Mouse (Mus musculus) embryonic fibroblast, embryonic 13.5 days (primary cell): ENCODE results near the gene Il34. TPM values are rescaled to one million over a fixed set of nuclear protein-coding genes. Genes with fewer than 3 reads are reported as not detected.

Source experiments
- H3K27ac ChIP-seq: 2 replicates; pipeline ENCODE4 v1.5.1; 2012; ENCODE audit warnings: low read length, control low read depth, inconsistent platforms; ENCODE audit not compliant: insufficient read depth
- H3K4me1 ChIP-seq: 2 replicates; pipeline ENCODE4 v1.6.1; 2011; ENCODE audit warnings: low read length; ENCODE audit not compliant: control insufficient read depth, insufficient read depth
- H3K4me3 ChIP-seq: 2 replicates; pipeline ENCODE4 v1.5.1; 2011; ENCODE audit warnings: mild to moderate bottlenecking, control low read depth, low read length; ENCODE audit not compliant: insufficient read depth
- CTCF ChIP-seq: IDR thresholded peaks from 2 replicates; pipeline ENCODE4 v1.5.1; 2011; ENCODE audit warnings: mild to moderate bottlenecking, control low read depth, low read length, moderate library complexity, borderline replicate concordance; ENCODE audit not compliant: insufficient read depth
- POLR2A ChIP-seq: IDR thresholded peaks from 2 replicates; pipeline ENCODE4 v1.6.1; 2011; ENCODE audit warnings: low read depth, mild to moderate bottlenecking, control low read depth, low read length, moderate library complexity
- polyA plus RNA-seq: library from polyadenylated mRNA; stranded (reverse); fragments of >200 nt; gene quantifications from 2 replicates; pipeline ENCODE4 v1.2.4, GENCODE M21; 2011; ENCODE audit warnings: low read depth; ENCODE audit not compliant: missing spikeins, insufficient read length

Gene Il34
- polyA plus RNA-seq, 1 experiment, result 2.7 TPM

DNA sequence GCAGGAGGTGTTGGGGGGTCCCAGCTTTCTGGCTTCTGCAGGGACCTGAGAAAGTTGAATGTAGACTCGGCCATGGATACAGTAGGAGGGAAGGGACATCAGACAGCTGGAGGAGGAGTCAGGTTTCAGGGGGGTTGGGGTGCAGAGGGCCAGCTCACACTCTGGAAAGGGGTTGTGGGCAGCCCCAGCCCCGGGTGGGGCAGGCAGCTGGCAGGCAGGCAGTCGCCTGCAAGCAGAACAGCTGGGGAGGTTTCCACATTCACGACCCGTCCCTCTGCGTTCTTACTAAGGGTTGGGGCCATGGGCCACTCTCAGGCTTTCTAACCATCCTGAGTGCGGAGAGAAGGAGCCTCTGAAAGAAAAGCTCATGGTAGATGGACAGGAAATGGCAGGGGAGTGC is 88.6 kb downstream of the Il34 start:
- Histone ChIP-seq H3K4me1 (peaks cover 5% of the 10 kb centered on the region; the same call in 1 of the 2 replicates), H3K27ac (peak overlapping the region; percentile 90), H3K4me3 (no peak overlapping the region)
- TF ChIP-seq POLR2A (no peak), CTCF (no peak)

DNA sequence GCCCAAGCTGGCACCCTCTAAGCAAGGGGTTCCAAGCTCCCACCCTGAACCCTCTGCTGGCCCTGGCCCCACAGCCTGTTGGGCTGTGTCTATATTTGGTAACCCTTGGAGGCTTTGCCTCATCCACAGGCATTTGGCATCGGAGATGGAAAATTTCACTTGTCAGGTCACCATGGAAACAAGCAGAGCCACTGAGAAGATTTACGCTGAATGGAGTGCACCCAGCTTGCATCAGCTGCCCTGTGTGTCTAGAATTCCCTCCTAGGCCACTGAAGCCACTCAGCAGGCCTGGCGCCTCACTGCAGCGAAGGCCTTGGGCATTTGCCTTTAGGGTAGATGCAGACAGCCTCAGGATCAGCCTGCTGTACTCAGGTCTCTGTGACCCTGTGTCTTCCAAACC is 89.6 kb downstream of the Il34 start:
- TF ChIP-seq POLR2A (no peak; the same call in 1 of the 2 replicates), CTCF (no peak)
- peak overlapping the region; percentile 91 for H3K27ac ChIP-seq
- no peak overlapping the region for H3K4me3 ChIP-seq
- peaks cover 5% of the 10 kb centered on the region; the same call in 1 of the 2 replicates for H3K4me1 ChIP-seq

DNA sequence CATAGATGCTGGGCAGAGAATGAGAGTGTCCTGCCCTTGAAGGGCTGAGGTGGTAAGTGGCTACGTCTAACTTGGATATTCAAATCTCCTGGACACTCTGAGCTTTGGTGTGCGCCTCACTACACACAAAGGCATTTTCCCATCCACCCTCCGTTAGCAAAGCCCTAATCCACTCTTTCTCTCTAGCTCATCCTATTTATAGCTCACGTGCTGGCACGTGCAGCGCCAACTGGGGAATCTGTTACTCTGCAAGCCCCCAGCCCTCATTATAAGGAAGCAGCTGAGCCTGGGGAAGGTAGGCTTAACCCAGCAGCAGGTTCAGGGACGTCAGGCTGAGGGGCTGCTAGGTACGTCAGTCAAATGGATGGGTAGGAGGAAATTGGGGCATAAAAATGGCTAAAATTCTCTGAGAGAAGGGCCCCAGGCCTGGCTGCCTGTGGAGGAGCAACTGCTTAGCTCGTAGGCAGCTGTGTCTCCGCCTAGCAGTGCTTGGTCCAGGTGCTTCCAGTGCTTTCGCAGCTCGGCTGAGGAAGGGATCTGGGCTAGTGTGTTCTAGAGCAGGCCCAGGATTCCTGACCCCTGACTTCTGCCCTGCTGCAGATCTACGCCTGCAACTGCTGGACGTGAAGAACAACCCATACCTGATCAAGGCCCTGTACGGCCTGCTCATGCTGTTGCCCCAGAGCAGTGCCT is 90.8 kb downstream of the Il34 start:
- peak overlapping the region; percentile 91 for H3K27ac ChIP-seq
- no peak for TF ChIP-seq CTCF
- TF ChIP-seq POLR2A, result no peak
- H3K4me3 ChIP-seq, result no peak overlapping the region
- H3K4me1 ChIP-seq, result peaks cover 5% of the 10 kb centered on the region; the same call in 1 of the 2 replicates

DNA sequence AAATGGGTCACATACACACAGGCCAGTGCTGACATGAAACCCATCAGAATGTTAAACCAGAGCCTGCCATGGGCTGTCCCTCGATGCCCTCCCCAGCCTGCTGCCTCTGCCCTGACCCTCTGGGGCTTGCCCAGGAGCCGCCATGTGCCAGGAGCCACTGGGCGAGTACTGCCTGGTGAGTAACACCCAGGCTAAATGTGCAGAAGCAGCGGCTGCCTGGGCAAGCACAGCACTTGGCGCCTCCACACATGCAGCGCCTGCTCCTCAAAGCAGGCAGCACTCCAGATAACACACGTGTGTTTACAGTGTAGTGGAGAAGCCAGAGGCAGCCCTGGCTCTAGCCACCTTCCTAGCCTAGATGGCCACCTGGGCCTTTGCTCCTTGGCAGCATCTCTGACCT is 92.7 kb downstream of the Il34 start:
- Histone ChIP-seq H3K4me1 (peaks cover 5% of the 10 kb centered on the region; the same call in 1 of the 2 replicates), H3K4me3 (no peak overlapping the region), H3K27ac (no peak overlapping the region)
- no peak for TF ChIP-seq CTCF
- TF ChIP-seq POLR2A, result no peak

DNA sequence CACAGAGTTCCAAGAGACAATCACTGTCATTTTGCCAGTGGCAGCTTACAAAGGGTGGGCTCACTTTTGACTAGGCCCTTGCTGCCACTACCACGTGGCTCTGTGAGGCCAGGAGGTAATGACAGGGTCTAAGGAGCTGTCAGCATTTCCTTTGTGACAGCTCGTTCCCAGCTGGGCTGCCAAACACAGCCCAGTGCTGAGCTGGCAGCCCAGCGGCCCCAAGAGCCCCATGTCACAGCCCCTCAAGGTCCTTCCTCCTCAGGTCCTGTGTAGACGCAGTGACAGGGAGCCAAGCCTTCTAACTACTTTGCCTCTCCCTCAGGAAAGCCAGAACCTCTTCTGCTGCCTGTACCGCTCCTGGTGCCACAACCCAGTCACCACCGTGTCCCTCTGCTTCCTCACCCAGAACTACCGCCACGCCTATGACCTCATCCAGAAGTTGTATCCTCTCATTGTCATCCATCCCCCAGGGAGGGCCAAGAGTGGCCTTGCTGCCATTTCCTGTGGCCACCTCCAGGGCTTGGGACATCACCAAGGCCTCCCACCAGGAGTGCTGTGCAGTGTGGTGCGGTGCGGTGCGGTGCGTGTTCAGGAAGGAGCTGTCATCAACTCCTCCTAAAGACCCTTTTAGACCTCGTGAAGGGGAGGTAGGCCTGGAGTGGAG is 94.3 kb downstream of the Il34 start:
- TF ChIP-seq CTCF, result no peak
- no peak for TF ChIP-seq POLR2A
- Histone ChIP-seq H3K4me3 (no peak overlapping the region), H3K4me1 (peaks cover 2% of the 10 kb centered on the region; the same call in 1 of the 2 replicates), H3K27ac (no peak overlapping the region)

DNA sequence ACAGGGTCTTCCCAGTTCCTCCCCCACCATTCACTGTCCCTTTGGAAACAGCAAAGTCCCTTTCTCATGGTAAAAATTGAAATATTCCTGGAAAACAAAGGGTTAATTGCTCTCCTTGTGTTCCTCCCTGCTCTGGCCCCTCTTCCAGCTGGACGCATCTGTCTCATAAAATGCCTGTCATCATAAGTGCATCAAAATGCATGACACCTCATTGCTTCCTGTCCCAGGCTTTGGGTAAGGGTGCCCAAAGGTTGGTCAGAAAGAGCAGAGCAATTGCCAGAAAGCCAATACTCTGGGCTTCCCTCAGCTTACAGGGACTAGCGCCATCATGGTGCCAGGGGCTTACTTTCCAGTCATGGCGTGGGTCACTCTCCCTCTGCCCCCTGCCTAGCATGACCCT is 95.1 kb downstream of the Il34 start:
- no peaks in the 10 kb centered on the region for H3K4me1 ChIP-seq
- H3K4me3 ChIP-seq, result no peak overlapping the region
- TF ChIP-seq CTCF (no peak), POLR2A (no peak)
- H3K27ac ChIP-seq, result no peak overlapping the region

DNA sequence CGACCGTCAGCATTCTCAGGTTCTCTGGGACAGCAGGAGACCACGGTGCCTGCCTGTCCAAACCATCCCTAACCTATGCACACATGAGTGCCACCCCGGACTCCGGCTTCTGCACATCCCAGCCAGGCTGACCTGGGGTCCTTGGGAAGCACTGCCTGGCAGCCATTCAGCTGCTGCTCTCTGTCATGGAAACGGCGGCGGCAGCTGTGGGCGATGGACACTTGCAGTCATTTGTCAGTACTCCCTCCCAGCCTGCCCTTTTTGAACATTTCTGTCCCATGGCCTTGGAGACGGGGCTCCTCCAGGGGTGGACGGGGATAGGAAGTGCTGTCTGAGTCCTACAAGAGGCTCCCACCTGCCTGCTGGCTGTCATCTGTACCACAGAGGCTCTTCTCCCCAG is 97.3 kb downstream of the Il34 start:
- Histone ChIP-seq H3K4me1 (peaks cover 2% of the 10 kb centered on the region; the same call in 1 of the 2 replicates), H3K4me3 (no peak overlapping the region), H3K27ac (no peak overlapping the region)
- TF ChIP-seq POLR2A (no peak), CTCF (no peak)

DNA sequence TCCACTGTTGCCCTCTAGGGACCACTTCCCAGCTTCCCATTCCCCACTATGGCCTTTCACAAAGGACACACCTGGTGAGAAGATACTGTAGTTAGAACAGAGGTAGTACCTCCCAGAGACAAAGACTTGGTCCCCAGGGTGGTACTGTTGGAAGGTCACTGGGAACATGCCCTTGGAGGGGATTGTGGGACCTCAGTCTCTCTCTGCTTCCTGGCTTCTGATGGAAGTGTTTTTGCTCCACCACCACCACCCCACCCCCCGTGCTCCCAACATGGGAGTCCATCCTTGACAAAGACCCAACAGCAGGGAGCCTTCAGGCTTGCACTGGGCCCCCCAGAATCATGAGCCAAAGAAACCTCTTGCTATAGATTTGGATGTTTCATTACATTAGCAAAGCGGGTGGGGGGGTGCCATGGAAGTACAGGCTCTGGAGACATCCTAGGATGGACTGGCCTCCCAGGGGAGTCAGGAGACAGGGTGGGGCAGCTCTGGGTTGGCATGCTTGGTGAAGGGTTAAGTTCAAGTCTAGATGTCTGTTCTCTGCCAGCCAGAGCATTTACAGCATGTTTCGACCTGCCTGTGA is 99.3 kb downstream of the Il34 start:
- no peak for TF ChIP-seq POLR2A
- no peak overlapping the region for H3K4me3 ChIP-seq
- H3K27ac ChIP-seq, result no peak overlapping the region
- H3K4me1 ChIP-seq, result peaks cover 2% of the 10 kb centered on the region; the same call in 1 of the 2 replicates

DNA sequence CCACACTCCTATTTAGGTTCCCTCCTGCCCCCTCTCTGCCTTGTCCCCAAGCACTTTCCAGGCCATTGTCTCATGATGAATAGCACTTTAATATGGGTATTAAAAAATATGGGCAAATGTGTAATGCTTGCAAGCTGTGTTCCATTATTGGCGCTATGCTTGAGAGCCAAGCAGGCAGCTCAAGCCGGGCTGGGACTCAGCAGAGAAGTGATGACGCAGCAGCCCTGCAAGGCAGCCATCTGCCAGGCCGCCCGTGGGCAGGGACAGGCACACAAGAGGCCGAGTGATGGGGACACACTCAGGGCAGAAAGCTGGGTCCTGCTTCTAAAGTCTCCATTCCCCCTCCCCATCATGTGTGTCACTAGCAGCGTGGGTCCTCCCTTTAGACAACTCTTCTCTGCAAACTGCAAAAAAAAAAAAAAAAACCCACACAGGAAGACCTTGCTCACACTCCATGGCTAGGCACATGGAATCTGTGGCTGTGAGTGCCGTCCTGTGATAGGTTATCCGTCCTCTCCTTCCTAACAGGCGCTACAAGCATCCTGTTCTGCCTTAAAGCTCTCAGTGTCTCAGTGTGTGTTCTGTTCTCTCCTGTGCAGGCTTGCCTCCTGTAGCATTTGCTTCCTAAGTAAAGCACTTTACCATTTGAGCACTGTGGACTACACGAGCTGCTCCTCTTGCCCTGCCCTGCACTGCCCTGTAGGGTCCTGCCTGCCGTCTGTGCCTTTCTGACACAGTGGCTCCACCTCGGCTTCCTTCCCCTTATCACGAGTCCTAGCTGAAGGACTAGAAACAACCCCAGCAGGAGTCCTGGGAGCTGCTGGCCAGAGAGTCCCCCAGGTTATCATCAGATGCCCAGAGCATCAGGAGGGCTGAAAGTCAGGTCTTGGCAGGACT is 100.1 kb downstream of the Il34 start:
- H3K4me1 ChIP-seq, result peaks cover 2% of the 10 kb centered on the region; the same call in 1 of the 2 replicates
- no peak for TF ChIP-seq CTCF
- TF ChIP-seq POLR2A, result no peak
- H3K4me3 ChIP-seq, result no peak overlapping the region
- no peak overlapping the region for H3K27ac ChIP-seq
